Mouse (Mus musculus): Measurements from ENCODE around the gene Glis1.

DNA sequence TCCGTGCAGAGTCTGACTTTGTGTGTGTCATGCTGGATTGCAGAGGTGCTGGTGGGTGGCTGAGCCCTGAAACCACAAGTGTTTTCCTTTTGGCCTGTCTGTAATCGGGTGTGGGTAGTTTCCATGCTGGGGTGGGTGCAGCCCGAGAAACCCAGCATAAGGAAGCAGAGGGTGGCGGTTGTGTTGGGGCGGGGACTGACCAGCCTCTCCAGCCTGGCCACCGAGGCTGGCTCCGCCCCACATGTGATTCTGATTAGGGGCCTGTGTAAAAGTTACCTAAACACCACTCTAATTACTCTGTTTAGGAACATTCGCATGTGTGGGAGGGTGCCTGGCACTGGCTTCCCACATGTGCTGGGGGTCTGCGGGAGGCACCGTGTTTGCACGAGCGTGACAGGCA lies 23.2 kb downstream of the Glis1 start:
- TF ChIP-seq CTCF (IDR thresholded peaks at IDR 0.05; ENCODE audit: borderline replicate concordance, insufficient read depth, low read depth, low read length), result no peak
- no peak for TF ChIP-seq POLR2A (IDR thresholded peaks at IDR 0.05; ENCODE audit: borderline replicate concordance, insufficient read depth, low read length)
